Mouse (Mus musculus): ENCODE measurements at regions not wholly inside any gene's neighbourhood (a gene's known extent, or its start where the extent isn't known, plus 50 kb on each side); places are given as distances from the start of the nearest gene placed in this dataset.

- no peak for TF ChIP-seq CTCF (IDR thresholded peaks at IDR 0.05; ENCODE audit: low read depth)
- no peak for TF ChIP-seq EP300 (optimal IDR thresholded peaks at IDR 0.05)
Observed at GRCm38 (mm10) chr1:148903093-148903492, 1058.0 kb downstream of the Pla2g4a start.
